Mouse (Mus musculus) bone marrow, adult 2 months (tissue): ENCODE data around the gene Cmpk2. TPM values are rescaled to one million over a fixed set of nuclear protein-coding genes. Genes with fewer than 3 reads are reported as not detected.

ENCODE experiments used
- H3K27ac ChIP-seq: fragments of 200-500 bp; 2 replicates; pipeline ENCODE4 v1.5.1; 2012; ENCODE audit warnings: low read depth, mild to moderate bottlenecking, control low read depth, inconsistent platforms, low read length; ENCODE audit not compliant: control insufficient read depth, poor library complexity, insufficient read depth
- H3K4me1 ChIP-seq: fragments of 200-500 bp; 2 replicates; pipeline ENCODE4 v1.6.1; 2011; ENCODE audit warnings: low read length; ENCODE audit not compliant: control insufficient read depth, insufficient read depth
- H3K4me3 ChIP-seq: fragments of 200-500 bp; replicated peaks from 2 replicates; pipeline ENCODE3; 2011; ENCODE audit warnings: mild to moderate bottlenecking, low read depth, low read length, control low read depth; ENCODE audit not compliant: control insufficient read depth
- CTCF ChIP-seq: fragments of 200-500 bp; IDR thresholded peaks from 2 replicates; pipeline ENCODE4 v1.5.1; 2011; ENCODE audit warnings: low read length, control low read depth; ENCODE audit not compliant: control insufficient read depth, insufficient read depth
- POLR2A ChIP-seq: fragments of 200-500 bp; IDR thresholded peaks from 2 replicates; pipeline ENCODE4 v1.6.1; 2011; ENCODE audit warnings: low read depth, mild to moderate bottlenecking, control low read depth, low read length, borderline replicate concordance; ENCODE audit not compliant: control insufficient read depth
- WGBS: fragments of 180-500 bp; shearing (Covaris S2); methylation state at CpG from one replicate; pipeline ENCODE4 v1.1.7; 2018; 5-methylcytosine and 5-hydroxymethylcytosine counted together
- polyA plus RNA-seq: library from polyadenylated mRNA; stranded (reverse); fragments of >200 nt; gene quantifications from 2 replicates; pipeline ENCODE4 v1.2.4, GENCODE M21; 2011; ENCODE audit warnings: low replicate concordance; ENCODE audit not compliant: missing spikeins, insufficient read depth, insufficient read length

The Cmpk2 gene
- polyA plus RNA-seq, 1 experiment, result 24.7 TPM

GRCm38 (mm10) chr12:26487874-26488616 lies 19.0 kb downstream of the Cmpk2 start:
- no peaks in the 10 kb centered on the region for H3K4me1 ChIP-seq
- TF ChIP-seq POLR2A, result no peak
- TF ChIP-seq CTCF, result peak; percentile 38
- WGBS, result 39% methylated on average over 14 of the region's 14 CpGs
- no peak overlapping the region for H3K27ac ChIP-seq
- no peak overlapping the region for H3K4me3 ChIP-seq

DNA sequence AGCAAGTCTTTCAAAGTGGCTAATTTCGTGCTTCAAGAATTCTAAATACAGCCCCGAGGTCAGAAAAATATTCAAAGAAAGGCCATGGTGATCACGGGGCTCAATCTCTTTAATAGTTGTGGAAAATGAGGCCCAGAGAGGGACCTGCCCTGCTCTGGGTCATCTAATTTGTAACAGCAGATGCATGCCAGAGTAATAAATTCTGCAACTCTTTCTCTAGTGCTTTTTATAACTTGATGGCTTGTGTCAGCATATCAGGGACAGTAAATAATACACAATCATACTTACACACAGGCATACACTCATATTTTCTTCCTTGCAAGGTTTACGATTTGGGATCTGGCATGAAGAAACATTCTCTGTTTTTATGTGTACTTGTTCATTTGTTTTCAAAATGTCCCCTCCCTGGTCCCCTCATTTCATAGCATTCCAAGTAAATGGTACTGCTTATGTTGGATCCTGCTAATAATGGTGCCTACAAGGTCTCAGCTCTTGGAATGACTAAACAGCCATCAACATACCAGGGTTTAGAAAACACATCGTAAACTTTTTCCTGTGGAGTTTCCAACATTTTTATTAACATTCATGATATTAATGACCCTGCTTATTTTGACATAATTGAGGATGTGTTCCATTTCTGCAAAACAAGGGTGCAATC lies 19.7 kb downstream of the Cmpk2 start:
- TF ChIP-seq POLR2A (no peak), CTCF (no peak)
- no peak overlapping the region for H3K4me3 ChIP-seq
- no peaks in the 10 kb centered on the region for H3K4me1 ChIP-seq
- no peak overlapping the region for H3K27ac ChIP-seq
- WGBS, result 70% methylated on average over 5 of the region's 5 CpGs

- TF ChIP-seq CTCF, result no peak
- TF ChIP-seq POLR2A, result no peak
- WGBS, result 100% methylated on average over 1 of the region's 1 CpGs
- H3K4me3 ChIP-seq, result no peak overlapping the region
- no peaks in the 10 kb centered on the region for H3K4me1 ChIP-seq
- H3K27ac ChIP-seq, result no peak overlapping the region
Measured at GRCm38 (mm10) chr12:26489942-26490341, 20.9 kb downstream of the Cmpk2 start.

DNA sequence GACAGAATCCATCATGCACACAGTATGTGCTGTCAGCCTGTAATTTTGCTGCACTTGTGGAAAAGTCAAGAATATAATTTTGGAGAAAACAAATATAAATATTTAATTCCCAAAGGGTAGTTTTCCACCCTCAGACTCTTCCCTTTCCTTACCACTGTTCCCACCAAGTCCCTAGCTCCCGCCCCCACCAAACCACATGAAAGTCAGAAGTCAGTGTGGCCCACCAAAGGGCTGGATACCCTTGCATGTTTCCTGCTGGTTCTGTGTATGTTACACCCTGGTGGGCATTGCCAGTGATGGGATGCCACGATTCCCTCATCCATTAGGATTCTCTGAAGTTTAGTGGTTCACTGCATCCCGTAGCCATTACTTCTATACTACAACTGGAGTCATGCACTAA lies 32.0 kb downstream of the Cmpk2 start:
- Histone ChIP-seq H3K4me3 (no peak overlapping the region), H3K27ac (no peak overlapping the region), H3K4me1 (no peaks in the 10 kb centered on the region)
- TF ChIP-seq CTCF, result no peak
- TF ChIP-seq POLR2A, result no peak
- WGBS, result 74% methylated on average over 3 of the region's 3 CpGs

DNA sequence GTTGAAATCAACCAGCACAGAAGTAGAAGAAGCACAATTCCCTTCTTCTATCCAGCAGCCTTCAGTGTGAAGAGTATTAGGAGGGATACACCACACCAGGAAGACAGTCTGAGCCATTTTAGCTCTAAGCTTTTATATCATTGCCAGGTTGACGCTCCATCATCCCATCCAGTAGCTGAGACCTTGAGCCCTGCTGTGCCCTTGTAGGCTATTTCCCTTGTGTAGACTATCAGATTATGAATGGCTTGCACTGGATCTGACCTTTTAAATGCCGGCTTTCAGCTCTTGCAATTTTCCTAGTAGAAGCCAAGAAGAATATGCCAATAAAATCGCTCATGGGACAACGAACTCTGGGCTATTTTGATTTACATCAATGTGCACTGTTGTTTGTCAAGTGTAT lies 42.0 kb downstream of the Cmpk2 start:
- Histone ChIP-seq H3K4me1 (no peaks in the 10 kb centered on the region; the same call in 1 of the 2 replicates), H3K27ac (no peak overlapping the region), H3K4me3 (no peak overlapping the region)
- TF ChIP-seq CTCF (no peak), POLR2A (no peak)
- WGBS, result 85% methylated on average over 4 of the region's 4 CpGs

DNA sequence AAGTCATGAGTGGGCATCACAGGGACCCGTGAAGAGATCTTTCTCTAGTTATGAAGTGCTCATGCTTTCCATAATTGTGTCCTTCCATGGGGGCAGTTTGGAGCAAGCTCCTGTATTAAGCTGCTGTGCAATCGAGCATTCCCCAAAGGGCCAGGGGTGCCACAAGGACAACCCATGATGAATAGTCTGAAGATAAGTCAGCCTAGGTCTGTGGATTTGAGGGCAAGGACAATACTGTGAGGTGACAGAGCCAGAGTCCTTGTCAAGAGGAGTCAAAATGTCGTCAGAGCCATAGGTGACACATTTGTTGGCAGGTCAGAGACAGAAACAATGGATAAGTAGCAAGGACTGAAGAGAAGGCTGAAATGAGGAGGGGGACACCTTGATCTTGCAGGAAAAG lies 49.2 kb downstream of the Cmpk2 start:
- no peak for TF ChIP-seq CTCF
- TF ChIP-seq POLR2A, result no peak
- Histone ChIP-seq H3K4me3 (no peak overlapping the region), H3K4me1 (no peaks in the 10 kb centered on the region), H3K27ac (no peak overlapping the region)
- WGBS, result 74% methylated on average over 3 of the region's 3 CpGs

GRCm38 (mm10) chr12:26524943-26525697 lies 56.1 kb downstream of the Cmpk2 start:
- H3K27ac ChIP-seq, result no peak overlapping the region

DNA sequence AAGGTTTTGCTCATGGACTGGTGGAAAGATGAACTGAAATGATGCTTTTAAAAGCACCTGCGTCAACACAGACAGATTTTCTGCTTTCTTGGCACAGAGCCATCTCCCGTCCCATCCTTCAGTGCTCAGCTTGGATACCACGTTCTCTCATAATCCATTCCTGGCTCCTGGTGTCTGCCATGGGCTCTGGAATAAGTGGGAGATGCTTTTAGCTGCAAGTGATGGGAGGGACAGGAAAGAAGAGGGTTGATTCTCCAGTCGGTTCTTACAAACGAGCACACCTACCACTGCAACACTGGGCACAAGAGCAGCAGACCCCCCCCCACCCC lies 56.7 kb downstream of the Cmpk2 start:
- 62% methylated on average over 5 of the region's 5 CpGs for WGBS
- Histone ChIP-seq H3K4me3 (no peak overlapping the region), H3K27ac (no peak overlapping the region), H3K4me1 (no peaks in the 10 kb centered on the region)
- TF ChIP-seq CTCF, result no peak
- no peak for TF ChIP-seq POLR2A

More at GRCm38 (mm10) chr12:26524943-26525697, 56.1 kb downstream of the Cmpk2 start:
- TF ChIP-seq POLR2A, result no peak
- no peak for TF ChIP-seq CTCF
- Histone ChIP-seq H3K4me1 (no peaks in the 10 kb centered on the region), H3K4me3 (no peak overlapping the region)
- 21% methylated on average over 3 of the region's 3 CpGs for WGBS

Other genes with a start within 250 kb of the Cmpk2 start
- gene Rnf144a, start 54.0 kb upstream of the Cmpk2 start, polyA plus RNA-seq, result 7.6 and 13.2 TPM in 2 replicates
- 114 and 157 TPM in 2 replicates for gene Rsad2, start 12.8 kb upstream of the Cmpk2 start, polyA plus RNA-seq